Mouse (Mus musculus) heart, postnatal 36 days (tissue): ENCODE results near the gene Ooep. TPM values are rescaled to one million over a fixed set of nuclear protein-coding genes. Genes with fewer than 3 reads are reported as not detected.

Experiments used
- DNase-seq, 2 experiments: peaks; one replicate each; pipeline ENCODE4 v3.0.0; 2021 to 2022
- intact Hi-C: fragments of 180-260 bp; cut with DNase I; formaldehyde crosslinking; loops from one replicate; pipeline ENCODE4 v1.15.1; 2025
- total RNA-seq, 2 experiments: library from RNA; stranded (reverse); gene quantifications; 2 replicates each; pipeline ENCODE4 v1.2.3; 2021

Ooep gene
- total RNA-seq, result not detected

DNA sequence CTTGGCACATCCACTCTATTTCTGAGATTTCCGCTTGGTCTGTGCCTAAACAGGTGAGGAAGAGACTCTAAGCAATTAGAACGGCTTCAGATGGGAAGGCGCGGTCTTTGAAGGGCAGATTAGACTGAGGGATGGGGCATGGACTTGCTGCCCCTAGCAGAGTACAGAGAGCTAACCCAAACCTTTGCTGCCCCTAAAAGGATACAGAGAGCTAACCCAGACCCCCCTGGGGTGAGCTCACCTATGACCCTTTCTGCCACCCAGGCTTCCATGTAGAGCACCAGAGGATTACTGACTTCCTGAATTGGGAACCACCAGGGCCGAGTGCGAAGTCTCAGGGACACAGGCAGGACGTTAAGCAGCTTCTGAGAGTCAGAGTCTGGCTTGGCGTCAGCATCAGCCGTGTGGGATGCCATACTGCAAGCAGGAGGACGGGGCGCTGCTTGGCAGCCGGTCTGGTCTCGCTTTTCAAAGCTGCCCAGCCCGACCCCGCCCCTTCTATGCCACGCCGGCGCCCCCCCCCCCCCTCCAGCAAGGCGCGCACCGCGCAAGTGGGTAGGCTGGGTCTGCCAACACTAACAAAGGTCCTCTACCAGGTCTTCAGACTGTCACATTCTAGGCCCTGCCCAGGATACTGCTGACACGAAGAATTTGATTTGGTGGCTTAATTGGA, at the start of gene Ooep:
Gene Ooep, minus strand, starts transcription at position 613 of the 673 bp plus-strand sequence.
- intact Hi-C loops, result no loop called here
- DNase-seq, result no peak

DNA sequence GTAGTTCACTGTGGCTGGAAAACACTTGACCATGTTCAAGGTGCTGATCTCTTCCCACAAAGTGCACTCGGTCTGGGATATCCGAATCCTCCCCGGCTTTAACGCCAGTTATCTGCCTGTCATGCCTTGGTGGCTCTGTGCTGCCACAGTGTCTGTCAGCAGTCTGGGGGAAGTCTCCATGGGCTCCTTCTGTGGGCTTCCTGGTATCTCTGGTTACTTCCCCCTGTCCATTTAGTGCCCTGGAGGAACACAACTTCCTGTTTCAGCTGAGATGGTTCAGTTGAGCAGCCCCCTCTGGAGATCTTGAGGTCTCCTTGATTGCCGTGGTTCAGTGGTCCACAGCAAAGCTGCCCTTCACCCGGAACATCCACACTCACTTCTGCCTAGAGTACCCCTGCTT, 49.7 kb upstream of the Ooep start:
- no peak for DNase-seq

DNA sequence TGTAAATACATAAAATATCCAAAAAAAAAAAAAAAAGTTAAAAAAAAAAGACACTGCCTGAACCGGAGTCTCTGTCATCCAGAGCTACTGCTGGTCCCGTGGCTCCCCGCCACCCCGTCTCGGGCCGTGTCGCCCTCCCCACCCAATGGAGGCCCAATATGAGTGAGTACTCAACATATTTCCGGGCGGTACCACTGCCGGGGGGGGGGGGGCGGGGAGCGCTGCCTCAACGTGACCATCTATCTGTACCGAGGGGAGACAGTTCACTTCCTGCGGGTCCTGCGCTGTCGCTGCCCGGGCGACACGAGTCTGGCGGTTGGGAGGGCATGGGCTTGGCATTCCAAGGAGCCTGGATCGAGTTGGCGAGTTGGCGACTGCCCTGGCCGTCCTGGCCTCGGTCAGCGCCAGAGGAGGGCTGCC, 48.8 kb upstream of the Ooep start:
- intact Hi-C loops, result no loop called here
- DNase-seq, result no peak

More for the DNA sequence above, 49.7 kb upstream of the Ooep start:
- intact Hi-C loops, result no loop called here

DNA sequence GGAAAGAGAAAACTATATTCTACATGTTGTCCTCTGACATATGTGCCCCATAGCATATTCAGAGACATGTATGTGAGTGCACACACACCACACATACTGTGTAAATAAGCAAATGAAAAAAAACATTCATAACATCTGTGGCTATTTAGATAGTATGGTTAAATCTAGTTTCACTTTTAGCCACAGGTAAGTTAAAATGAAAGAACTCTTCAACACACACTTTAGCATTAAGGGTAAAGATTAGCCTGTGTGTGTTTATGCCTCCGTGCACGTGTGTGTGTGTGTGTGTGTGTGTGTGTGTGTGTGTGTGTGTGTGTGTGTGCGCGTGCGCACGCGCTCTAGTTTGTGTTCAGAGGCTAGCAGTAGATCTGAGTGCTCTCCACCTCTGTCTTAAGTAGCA, 23.1 kb upstream of the Ooep start:
- no peak for DNase-seq
- intact Hi-C loops, result no loop called here

DNA sequence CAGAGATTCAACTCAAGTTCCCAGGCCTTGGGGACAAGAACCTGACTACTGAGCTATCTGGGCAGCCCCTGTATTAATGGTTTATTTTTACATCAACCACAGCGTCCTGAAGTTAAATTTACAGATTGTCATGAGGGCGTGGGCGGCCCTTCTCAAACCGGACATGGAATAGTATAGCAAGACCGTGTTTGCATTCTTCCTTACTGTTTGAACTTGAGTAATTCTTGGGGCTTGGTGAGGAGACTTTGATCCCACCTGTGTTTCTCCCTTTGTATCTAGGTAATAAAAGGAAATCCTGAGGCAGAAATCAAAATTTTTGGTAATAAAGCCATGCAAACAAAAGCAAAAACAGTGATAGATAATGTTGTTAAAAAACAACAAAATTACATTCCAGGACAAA, 22.0 kb upstream of the Ooep start:
- DNase-seq, result no peak
- intact Hi-C loops, result no loop called here

DNA sequence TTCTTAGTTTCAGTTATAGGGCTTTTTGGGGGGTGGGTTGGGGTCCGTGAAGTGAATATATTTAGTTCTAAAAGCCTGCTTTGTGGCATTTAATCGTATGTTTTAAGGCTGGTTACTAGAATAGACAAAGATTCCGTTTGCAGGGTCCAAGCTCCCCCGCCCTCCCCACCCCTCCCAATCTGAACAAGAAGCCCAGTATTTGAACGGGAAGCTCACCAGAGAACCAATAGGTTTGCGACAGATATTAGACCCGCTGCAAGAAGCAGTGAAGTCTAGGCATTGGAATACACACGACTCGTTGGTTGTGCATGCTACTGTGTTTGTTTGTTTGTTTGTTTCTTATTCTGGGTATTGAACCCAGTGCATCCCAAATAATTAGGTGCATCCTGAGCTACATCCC, 18.0 kb upstream of the Ooep start:
- DNase-seq, result no peak

DNA sequence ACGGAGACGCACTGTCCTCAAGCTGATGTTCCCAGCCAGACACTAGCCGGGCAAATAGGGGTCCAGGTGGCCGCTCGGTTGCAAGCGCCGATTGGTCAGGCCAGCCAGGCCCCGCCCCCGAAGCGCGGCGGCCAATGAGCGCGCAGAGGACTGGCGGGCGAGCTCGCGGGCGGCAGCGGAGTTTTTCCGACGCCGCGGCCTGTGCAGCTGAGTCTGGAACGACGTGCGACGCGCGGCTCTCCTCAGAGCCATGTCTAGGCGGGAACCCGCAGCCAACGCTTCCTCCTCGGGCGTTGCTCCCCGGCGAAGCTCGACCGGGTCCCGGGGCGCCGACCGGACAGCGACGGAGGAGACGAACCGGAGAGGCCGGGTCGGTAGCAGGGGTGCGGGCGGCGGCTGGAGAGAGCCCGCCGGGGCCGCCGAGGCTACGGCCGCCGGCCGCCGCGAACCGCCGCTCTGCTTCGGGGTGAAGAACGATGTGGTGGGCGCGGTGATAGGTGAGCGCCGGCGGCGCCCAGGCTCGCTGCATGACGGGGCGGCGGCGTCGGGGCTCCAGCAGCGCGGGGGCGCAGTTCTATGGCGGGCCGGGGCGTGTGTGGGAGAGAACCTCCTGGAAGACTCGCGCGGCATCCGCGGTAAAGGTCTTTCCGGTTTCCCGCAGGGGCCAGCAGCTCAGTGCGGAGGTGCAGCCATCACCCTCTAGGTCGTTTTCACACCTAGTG, 17.3 kb upstream of the Ooep start, which contains the start of gene Ddx43:
Gene Ddx43, plus strand, starts transcription at position 148 of the 722 bp plus-strand sequence.
- intact Hi-C loops, result no loop called here
- peak; percentile 9 to 13 for DNase-seq

More for the DNA sequence above, 18.0 kb upstream of the Ooep start:
- intact Hi-C loops, result no loop called here

DNA sequence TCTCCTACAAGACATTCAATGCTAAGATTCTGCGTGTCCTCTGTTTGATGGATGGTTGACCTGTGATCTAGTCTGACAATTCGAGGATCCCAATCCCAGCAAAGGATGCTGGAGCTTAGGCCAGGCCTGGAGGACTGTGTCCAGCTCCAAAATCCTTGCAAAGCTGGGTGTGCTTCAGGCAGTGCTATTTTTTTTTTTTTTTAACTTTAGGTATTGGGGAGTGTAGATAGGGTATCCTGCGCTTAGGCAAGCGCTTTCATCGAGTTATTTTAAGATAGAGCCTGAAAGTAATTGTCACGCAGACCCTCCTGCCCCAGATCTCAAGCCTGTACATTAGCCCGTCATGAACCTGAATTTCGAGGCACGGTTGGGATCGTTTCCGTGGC, 16.7 kb upstream of the Ooep start:
- intact Hi-C loops, result no loop called here
- DNase-seq, result no peak

DNA sequence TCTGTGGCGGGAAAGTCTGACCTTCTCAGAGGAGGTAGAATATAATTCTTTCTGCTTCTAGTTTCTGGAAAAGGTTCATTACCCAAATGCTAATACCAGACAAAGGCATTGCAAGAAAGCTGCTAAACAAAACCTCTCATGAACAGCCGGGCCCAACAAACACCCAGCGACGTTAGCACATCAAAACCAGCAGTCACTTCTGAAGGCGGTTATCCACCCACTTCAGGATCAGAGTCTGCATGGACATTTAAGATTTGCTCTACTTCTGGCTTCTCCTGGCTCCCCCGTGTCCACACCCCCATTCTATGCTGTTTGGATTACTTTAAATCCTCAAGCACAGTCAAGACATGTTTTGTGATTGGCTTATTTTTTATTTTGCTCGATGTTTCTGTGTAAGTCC, 16.1 kb upstream of the Ooep start:
- no peak for DNase-seq
- intact Hi-C loops, result no loop called here

DNA sequence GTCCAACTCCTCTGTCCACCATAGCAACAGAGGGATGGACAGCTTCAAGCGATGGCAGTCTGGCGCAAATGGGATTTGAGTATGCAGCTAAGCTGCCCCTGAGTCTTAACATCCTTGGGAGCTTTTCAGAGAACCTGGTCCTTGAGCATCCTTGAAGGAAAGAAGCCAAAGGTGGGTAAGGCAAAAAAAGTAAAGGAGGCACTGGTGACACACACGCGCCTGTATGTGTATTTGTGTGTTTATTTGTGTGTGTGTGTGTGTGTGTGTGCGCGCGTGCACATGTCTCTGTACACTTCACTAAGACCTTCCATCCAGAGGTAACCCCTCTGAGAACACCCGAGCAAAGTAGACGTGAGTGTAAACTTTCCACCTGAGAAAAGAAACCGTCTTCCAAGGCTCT, 15.2 kb upstream of the Ooep start:
- intact Hi-C loops, result no loop called here
- DNase-seq, result no peak

DNA sequence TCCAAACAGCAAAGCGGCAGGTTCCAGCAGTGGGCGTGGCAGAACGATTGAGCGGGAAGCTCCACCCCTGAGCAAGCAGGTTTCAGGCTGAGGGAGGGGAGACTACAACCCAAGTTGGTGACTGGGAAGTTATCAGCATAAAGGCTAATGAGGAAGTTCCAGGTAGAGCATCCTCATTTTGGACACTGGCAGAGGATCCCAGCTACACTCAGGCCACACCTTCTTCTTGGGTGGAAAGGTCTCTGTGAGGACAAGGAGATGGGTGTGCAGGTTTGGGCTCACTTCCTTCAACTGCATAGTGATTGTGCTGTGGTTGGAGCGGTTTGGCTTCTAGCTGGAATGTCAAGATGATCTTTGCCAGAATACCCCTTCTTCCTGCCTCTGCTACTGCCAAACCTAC, 11.5 kb upstream of the Ooep start:
- intact Hi-C loops, result no loop called here
- no peak for DNase-seq

DNA sequence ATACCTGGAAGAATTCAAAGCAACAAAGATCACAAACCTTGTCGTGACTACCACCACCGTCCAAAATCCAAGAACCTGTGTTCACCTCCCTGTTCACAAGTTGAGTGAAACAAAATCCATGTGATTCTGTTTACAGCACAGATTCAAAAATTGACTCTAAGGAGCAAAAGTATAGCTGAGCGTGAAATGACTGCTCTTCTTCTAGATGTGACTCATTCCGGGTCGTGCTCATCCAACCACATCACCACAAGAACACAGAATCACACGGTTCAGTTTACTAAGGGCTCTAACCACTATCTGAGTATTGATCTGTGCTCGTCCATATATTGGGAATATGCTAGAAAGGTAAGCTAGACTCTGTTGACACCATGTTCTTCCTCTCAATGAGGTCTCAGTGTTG, 8.4 kb upstream of the Ooep start:
- DNase-seq, result no peak
- intact Hi-C loops, result no loop called here

DNA sequence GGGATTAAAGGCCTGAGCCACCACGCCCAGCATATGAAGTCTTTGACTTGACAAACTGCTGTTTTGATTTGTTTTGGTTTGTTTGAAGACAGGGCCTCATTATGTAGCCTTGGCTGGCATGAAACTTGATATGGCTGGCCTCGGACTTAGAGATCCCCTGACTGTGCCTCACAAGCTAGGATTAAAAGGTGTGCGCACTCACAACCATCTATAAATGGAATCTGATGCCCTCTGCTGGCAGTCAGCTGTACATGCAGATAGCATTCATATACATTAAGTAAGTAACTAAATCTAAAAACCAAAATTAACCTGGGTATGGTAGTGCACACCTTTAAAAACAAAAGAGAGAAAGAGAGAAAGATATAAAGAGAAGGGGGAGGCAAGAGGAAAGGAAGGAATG, 7.4 kb upstream of the Ooep start:
- intact Hi-C loops, result no loop called here
- DNase-seq, result no peak

DNA sequence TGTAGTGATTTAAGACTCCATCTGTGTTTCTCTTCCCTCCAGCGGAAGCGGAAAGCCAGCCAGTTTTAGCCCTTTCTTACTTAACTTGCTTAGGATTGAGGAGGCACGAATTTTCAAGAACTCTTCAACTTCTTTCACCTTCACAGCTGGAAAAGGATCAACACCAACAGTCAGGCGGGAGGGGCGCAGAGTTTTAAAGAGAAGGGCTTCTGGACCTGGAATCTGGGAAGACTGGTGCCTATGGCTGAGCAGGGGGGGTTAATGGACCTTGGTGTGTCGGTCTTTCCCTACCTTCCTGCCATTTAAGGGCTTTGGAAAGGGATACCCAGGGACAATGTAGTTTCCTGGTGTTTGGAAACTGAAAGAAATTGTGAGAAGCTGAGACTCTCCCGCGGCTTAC, 979 bp downstream of the Ooep start:
- no peak for DNase-seq
- intact Hi-C loops, result no loop called here

DNA sequence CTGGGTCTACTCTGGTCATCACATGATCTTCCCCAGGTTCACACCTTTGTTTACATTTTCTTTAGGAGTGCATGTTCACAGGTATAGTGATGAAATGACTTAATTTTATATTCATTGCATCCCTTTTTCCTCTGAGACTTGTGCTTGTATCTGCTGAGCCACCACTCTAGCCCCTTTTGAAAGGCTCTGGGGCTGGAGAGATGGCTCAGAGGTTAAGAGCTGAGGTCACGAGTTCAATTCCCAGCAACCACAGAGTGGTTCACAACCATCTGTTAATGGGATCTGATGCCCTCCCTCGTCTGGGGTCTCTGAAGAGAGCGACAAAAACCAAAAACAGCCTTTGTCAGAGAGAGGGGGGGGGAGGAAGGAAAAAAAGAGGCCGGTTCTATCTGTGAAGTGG, 3.0 kb downstream of the Ooep start:
- intact Hi-C loops, result no loop called here
- no peak for DNase-seq

DNA sequence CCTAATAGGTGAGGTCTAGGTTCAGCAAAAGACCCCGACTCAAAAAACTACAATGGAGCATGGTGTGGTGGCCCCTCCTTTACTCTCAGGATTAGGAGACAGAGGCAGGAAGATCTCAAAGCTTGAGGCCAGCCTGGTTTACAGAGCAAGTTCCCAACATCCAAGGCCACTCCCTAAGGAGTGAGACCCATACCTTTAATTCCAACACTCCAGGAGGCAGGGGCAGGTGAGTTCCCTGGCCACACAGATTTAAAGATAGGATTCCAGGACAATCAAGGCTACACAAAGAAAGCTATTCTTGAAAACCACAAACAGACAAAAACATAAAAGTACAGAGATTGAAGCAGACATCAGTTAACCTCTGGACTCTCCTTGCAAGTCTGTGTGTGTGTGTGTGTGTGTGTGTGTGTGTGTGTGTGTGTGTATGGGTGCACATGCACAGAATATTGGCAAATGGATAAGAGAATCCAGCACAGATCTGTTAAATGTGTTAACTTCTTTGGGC, 3.6 kb downstream of the Ooep start:
- DNase-seq, result no peak

DNA sequence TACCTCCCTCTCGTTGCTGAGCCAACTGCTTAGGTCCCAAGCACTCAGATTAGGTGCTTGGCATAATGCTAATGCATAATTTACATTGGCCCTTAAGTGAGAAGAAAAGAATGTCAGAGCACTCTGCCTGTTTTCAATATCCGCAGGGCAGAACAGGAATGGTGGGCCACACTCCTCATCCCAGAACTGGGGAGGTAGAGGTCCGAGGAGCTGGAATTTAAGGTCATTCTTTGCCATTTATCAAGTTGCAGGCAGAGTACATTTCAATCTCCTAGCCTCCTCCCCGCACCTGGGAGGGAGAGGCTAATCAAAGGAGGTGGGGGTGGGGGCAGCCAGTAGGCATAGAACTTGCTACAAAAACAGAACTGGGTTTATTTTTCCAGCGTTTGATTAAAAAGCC, 4.1 kb downstream of the Ooep start:
- DNase-seq, result no peak
- intact Hi-C loops, result no loop called here

More for the DNA sequence above, 3.6 kb downstream of the Ooep start:
- intact Hi-C loops, result no loop called here

DNA sequence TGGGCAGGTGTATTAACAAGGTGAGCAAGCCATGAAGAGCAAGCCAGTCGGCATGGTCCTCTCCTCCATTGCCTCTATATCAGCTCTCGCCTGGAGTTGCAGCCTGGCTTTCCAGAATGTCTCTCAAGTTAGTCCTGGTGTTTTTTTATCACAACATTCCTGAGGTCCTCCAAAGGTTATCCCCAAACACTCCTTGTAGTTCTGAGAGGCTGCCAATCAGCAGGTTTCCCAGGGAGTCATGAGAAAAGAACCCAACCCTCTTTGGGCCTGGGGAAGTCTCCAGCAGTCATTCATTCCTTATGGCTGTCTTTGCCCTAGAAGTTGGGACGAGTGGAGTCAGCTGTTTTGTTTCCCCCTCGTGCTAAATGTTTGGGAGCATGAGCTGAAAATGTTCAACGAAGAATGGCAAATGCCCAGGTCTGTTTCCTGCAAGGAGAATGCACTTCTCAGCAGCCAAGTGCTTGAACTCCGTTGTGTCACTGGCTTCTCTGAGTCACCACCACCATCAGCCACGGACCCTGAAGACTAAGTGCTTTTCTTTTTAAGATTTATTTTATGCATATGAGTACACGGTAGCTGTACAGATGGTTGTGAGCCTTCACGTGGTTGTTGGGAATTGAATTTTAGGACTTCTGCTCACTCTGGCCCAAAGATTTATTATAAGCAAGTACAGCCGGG, 5.6 kb downstream of the Ooep start:
- intact Hi-C loops, result no loop called here
- no peak for DNase-seq

DNA sequence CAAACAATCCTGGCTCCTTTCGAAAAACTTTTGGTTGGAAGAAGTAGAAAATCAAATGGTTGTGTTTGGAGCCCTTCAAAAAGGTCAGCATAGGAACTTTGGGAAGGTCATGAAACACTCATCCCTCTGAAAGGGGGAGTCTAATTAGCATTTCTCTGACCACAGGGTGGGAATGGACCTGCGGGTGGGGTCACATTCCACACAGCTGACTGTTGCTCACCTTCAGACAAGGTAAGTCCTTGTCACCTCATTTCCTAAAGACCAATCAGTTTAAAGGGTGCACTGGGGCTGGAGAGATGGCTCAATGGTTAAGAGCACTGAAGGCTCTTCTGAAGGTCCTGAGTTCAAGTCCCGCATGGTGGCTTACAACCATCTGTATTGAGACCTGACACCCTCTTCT, 7.1 kb downstream of the Ooep start:
- intact Hi-C loops, result no loop called here
- DNase-seq, result no peak

DNA sequence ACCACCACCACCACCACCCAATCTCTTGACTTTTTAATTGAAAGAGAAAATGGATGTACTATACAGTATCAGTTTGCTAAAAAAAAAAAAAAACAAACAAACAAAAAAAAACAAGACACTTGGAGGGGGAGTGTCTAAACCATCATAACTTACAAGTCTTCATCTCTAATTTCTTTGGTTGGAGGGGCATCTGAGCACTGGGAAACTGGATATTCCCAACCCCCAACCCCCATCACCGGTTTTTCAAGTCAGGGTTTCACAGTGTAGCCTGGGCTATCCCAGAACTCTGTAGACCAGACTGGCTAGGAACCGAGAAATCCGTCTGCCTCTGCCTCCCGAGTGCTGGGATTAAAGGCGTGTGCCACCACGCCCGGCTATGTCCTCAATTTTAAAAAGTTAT, 8.7 kb downstream of the Ooep start:
- intact Hi-C loops, result no loop called here
- no peak for DNase-seq

DNA sequence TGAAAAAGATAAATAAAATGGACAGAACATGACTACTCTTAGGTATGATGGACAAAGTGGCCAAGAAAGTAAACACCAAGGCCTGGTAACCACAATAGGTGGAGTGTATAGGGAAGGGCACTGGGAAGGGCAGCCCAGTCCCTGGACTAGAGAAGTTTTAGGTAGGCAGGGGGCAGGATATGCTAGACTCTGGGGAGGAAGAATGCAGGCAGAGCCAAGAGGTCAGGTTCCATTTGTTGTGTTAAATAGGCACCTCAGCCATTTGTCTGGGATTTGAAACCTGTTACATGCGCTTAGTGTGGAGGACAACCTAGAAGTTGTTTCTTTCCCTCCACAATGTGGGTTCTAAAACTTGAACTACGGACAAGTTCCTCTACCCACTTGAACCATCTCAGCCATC, 9.2 kb downstream of the Ooep start:
- intact Hi-C loops, result no loop called here
- no peak for DNase-seq
